Mouse (Mus musculus) thymus, postnatal 10 days (tissue): Measurements from ENCODE around the gene Gm815.
A peak's percentile ranks its signal among the peaks of the same experiment; 100 is the strongest.

Experiments used
- DNase-seq, 2 experiments: peaks; one replicate each; pipeline ENCODE4 v3.0.0; 2021; ENCODE audit warnings: low spot score in 2 of 2

Gene Gm815

GRCm38 (mm10) chr19:26885616-26886015, at the start of gene Gm815:
Gene Gm815, plus strand, starts transcription at chr19:26885881.
- no peak for DNase-seq

GRCm38 (mm10) chr19:26837626-26838025, 48.1 kb upstream of the Gm815 start:
- DNase-seq, result no peak

- DNase-seq, result no peak
These were observed 41.8 kb upstream of the Gm815 start for GRCm38 (mm10) chr19:26843896-26844295.

- DNase-seq, result peak in 1 of 2 experiments; percentile 8
These were observed 40.9 kb upstream of the Gm815 start for GRCm38 (mm10) chr19:26844813-26845212.

- peak; percentile 68 to 85 for DNase-seq
These were observed 40.2 kb upstream of the Gm815 start for GRCm38 (mm10) chr19:26845276-26846016.

- DNase-seq, result no peak
These were observed 39.7 kb upstream of the Gm815 start for GRCm38 (mm10) chr19:26846017-26846285.

GRCm38 (mm10) chr19:26851017-26851782, 34.5 kb upstream of the Gm815 start:
- no peak for DNase-seq

GRCm38 (mm10) chr19:26852325-26852900, 33.3 kb upstream of the Gm815 start:
- no peak for DNase-seq

GRCm38 (mm10) chr19:26853701-26854282, 31.9 kb upstream of the Gm815 start:
- no peak for DNase-seq

- DNase-seq, result no peak
These were observed 31.0 kb upstream of the Gm815 start for GRCm38 (mm10) chr19:26854661-26855060.

GRCm38 (mm10) chr19:26855152-26855551, 30.5 kb upstream of the Gm815 start:
- no peak for DNase-seq

GRCm38 (mm10) chr19:26858427-26859194, 27.1 kb upstream of the Gm815 start:
- DNase-seq, result no peak

GRCm38 (mm10) chr19:26859195-26859570, 26.5 kb upstream of the Gm815 start:
- DNase-seq, result no peak

- no peak for DNase-seq
These were observed 22.0 kb upstream of the Gm815 start for GRCm38 (mm10) chr19:26863662-26864061.

GRCm38 (mm10) chr19:26864975-26865690, 20.5 kb upstream of the Gm815 start:
- DNase-seq, result no peak

- no peak for DNase-seq
These were observed 19.9 kb upstream of the Gm815 start for GRCm38 (mm10) chr19:26865736-26866135.

GRCm38 (mm10) chr19:26869591-26869990, 16.1 kb upstream of the Gm815 start:
- no peak for DNase-seq

GRCm38 (mm10) chr19:26870280-26870679, 15.4 kb upstream of the Gm815 start:
- no peak for DNase-seq

- DNase-seq, result no peak
These were observed 14.6 kb upstream of the Gm815 start for GRCm38 (mm10) chr19:26871096-26871495.

- DNase-seq, result no peak
These were observed 12.8 kb upstream of the Gm815 start for GRCm38 (mm10) chr19:26872886-26873285.

GRCm38 (mm10) chr19:26875601-26876000, 10.1 kb upstream of the Gm815 start:
- DNase-seq, result no peak
